Mouse (Mus musculus): ENCODE measurements around the gene Psen1. TPM values are rescaled to one million over a fixed set of nuclear protein-coding genes. Genes with fewer than 3 reads are reported as not detected.

Psen1 gene
- polyA plus RNA-seq, 1 experiment from 2014 or later = 68.0 TPM

DNA sequence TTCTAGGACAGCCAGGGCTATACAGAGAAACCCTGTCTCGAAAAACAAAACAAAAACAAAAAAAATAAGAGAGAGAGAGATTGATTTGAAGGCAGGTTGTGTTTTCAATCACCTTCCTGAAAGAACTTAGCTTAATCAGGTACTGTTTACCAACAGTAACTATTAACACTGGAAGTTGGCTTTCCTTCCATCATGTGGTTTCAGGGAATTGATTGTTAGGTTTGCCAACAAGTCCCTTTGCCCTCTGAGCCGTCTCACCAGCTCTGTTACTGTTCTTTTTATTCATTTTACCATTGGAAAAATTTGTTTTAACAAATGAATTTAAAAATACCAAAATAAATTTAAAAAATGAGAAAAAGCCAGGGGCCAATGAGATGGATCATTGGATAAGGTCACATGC, 22.0 kb downstream of the Psen1 start:
- H3K9ac ChIP-seq (ENCODE audit: low read length) = no peak overlapping the region
- H3K4me3 ChIP-seq (ENCODE audit: low read depth, low read length) = no peak overlapping the region
- H3K27me3 ChIP-seq (ENCODE audit: control insufficient read depth, insufficient read depth, low read length) = no peaks in the 10 kb centered on the region
- no peak overlapping the region for H3K4me2 ChIP-seq (ENCODE audit: low read depth, severe bottlenecking)
- DNase-seq (ENCODE audit: low spot score) (no peak), ATAC-seq (ENCODE audit: insufficient number of reproducible peaks, low FRiP score, low TSS enrichment, low read depth) (no peak)
- H3K9me3 ChIP-seq (ENCODE audit: control insufficient read depth, low read length) = no peaks in the 10 kb centered on the region
- 97% methylated on average over 2 of the region's 2 CpGs for WGBS
- H3K36me3 ChIP-seq (ENCODE audit: control insufficient read depth, insufficient read depth, low read length) = peaks cover 3% of the 10 kb centered on the region; the same call in 1 of the 2 replicates
- H3K27ac ChIP-seq (replicated peaks; ENCODE audit: low read depth, low read length) = no peak overlapping the region
- H3K4me1 ChIP-seq (ENCODE audit: control insufficient read depth, insufficient read depth, low read length) = no peaks in the 10 kb centered on the region

DNA sequence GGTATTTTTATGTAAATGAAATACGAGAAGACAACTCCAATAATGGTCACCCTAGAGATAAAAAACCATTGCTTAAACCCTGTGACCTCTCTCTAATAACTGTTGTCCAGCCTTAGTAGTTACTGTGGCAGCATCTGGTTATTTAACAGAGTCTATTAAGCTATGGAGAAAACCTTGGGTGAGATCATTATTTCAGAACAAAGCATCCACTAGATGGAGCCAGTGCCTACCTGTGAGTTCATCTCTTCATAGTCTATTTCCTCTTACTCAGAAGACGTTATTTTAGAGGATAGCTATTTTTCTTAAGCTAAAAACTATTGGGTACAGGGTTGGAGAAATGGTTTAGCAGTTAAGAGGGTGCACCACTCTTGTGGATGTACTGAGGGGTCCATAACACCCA, 25.8 kb downstream of the Psen1 start:
- ATAC-seq (ENCODE audit: insufficient number of reproducible peaks, low FRiP score, low TSS enrichment, low read depth) = no peak
- WGBS = 50% methylated on average over 2 of the region's 2 CpGs
- no peak for DNase-seq (ENCODE audit: low spot score)

DNA sequence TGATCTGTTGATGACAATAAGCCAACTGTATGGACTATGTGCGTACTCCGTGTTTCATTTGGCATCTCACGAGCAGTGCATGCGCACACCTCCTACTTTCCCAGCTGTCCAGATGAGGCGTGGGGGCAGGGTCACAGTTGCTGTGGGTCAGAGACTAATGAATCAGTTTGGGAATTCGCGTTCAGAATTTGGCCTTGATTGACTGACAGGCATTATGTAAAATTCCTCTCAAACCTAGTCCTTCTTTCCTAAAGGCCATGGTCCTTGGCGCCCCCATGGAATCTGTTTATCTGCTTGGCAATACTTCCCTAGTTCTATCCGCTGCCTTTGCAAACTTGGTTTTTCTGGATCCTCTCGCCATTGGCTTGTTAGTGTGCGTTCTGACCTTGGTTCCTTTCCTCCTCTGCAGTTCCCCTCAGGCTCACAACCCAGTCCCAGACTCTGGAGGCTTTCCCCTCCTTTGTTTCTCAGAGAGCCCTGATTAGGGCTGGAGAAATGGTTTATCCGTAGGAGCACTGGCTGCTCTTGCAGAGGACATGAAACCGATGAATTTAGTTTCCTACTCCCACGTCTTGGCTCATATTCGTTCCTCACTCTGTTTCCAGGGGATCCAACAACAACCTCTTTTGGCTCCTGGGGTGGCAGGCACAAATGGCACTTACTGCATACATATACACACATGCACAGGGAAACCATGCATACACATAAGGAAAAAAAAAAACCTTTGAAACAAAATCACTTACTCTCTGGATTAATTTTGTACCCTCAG, 28.6 kb downstream of the Psen1 start:
- 90% methylated on average over 15 of the region's 15 CpGs for WGBS
- Histone ChIP-seq H3K4me1 (ENCODE audit: control insufficient read depth, insufficient read depth, low read length) (0 out of 2 replicates have a peak, but pooled peaks cover 3% of the 10 kb centered on the region), H3K4me3 (ENCODE audit: low read depth, low read length) (no peak overlapping the region), H3K9me3 (ENCODE audit: control insufficient read depth, low read length) (no peaks in the 10 kb centered on the region), H3K27ac (replicated peaks; ENCODE audit: low read depth, low read length) (no peak overlapping the region), H3K36me3 (ENCODE audit: control insufficient read depth, insufficient read depth, low read length) (peaks cover 11% of the 10 kb centered on the region; the same call in 1 of the 2 replicates), H3K27me3 (ENCODE audit: control insufficient read depth, insufficient read depth, low read length) (no peaks in the 10 kb centered on the region), H3K9ac (ENCODE audit: low read length) (no peak overlapping the region), H3K4me2 (ENCODE audit: low read depth, severe bottlenecking) (no peak overlapping the region)
- ATAC-seq (ENCODE audit: insufficient number of reproducible peaks, low FRiP score, low TSS enrichment, low read depth) = no peak
- DNase-seq (ENCODE audit: low spot score) = no peak

More for the DNA sequence above, 25.8 kb downstream of the Psen1 start:
- no peak overlapping the region for H3K9ac ChIP-seq (ENCODE audit: low read length)
- no peak overlapping the region for H3K4me3 ChIP-seq (ENCODE audit: low read depth, low read length)
- no peaks in the 10 kb centered on the region for H3K9me3 ChIP-seq (ENCODE audit: control insufficient read depth, low read length)
- no peak overlapping the region for H3K4me2 ChIP-seq (ENCODE audit: low read depth, severe bottlenecking)
- H3K4me1 ChIP-seq (ENCODE audit: control insufficient read depth, insufficient read depth, low read length) = no peaks in the 10 kb centered on the region
- no peak overlapping the region for H3K27ac ChIP-seq (replicated peaks; ENCODE audit: low read depth, low read length)
- no peaks in the 10 kb centered on the region for H3K27me3 ChIP-seq (ENCODE audit: control insufficient read depth, insufficient read depth, low read length)
- peaks cover 11% of the 10 kb centered on the region; the same call in 1 of the 2 replicates for H3K36me3 ChIP-seq (ENCODE audit: control insufficient read depth, insufficient read depth, low read length)

DNA sequence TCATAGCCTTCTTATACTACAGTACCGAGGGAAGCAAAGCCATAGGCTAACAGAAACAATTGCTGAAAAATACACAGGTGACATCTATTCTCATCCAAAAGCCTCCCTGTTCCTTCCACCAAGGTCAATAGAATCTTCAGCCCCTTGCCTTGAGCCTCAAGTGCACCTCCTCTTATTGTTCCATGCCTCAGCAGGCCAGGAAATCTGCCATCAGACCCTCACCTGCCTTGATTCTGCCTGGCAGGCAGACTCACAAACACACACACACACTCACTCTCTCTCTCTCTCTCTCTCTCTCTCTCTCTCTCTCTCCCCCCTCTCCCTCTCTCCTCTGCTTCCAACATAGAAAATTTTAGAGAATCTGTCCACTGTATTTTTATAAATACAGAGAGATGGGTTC, 31.5 kb downstream of the Psen1 start:
- H3K4me3 ChIP-seq (ENCODE audit: low read depth, low read length) = no peak overlapping the region
- 96% methylated on average over 1 of the region's 1 CpGs for WGBS
- DNase-seq (ENCODE audit: low spot score) (no peak), ATAC-seq (ENCODE audit: insufficient number of reproducible peaks, low FRiP score, low TSS enrichment, low read depth) (no peak)
- H3K9me3 ChIP-seq (ENCODE audit: control insufficient read depth, low read length) = no peaks in the 10 kb centered on the region
- H3K27ac ChIP-seq (replicated peaks; ENCODE audit: low read depth, low read length) = no peak overlapping the region
- no peak overlapping the region for H3K4me2 ChIP-seq (ENCODE audit: low read depth, severe bottlenecking)
- no peaks in the 10 kb centered on the region for H3K27me3 ChIP-seq (ENCODE audit: control insufficient read depth, insufficient read depth, low read length)
- no peak overlapping the region for H3K9ac ChIP-seq (ENCODE audit: low read length)
- 0 out of 2 replicates have a peak, but pooled peaks cover 3% of the 10 kb centered on the region for H3K4me1 ChIP-seq (ENCODE audit: control insufficient read depth, insufficient read depth, low read length)
- peaks cover 11% of the 10 kb centered on the region; the same call in 1 of the 2 replicates for H3K36me3 ChIP-seq (ENCODE audit: control insufficient read depth, insufficient read depth, low read length)

DNA sequence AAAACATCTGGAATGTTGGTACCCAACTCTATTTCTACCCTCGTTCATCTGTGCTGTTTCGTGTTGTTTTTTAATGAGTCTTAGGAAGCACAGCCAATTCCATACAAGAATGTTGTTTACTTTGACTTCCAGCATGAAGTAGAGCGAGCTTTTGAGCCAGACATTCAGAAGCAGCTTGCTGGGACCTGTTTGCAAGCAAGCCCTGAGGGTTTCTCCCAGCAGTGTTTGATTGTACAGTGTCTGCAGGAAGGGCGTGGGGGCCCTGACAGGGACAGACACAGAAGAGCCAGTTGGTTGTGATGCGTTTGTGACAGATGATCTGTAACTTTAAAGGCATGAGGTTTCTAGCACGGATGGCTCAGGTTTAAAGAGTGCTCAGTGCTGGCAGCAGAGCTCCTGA, 33.3 kb downstream of the Psen1 start:
- H3K9ac ChIP-seq (ENCODE audit: low read length) = no peak overlapping the region
- H3K27ac ChIP-seq (replicated peaks; ENCODE audit: low read depth, low read length) = no peak overlapping the region
- WGBS = 73% methylated on average over 6 of the region's 6 CpGs
- no peak for DNase-seq (ENCODE audit: low spot score)
- 0 out of 2 replicates have a peak, but pooled peaks cover 3% of the 10 kb centered on the region for H3K4me1 ChIP-seq (ENCODE audit: control insufficient read depth, insufficient read depth, low read length)
- H3K36me3 ChIP-seq (ENCODE audit: control insufficient read depth, insufficient read depth, low read length) = peaks cover 15% of the 10 kb centered on the region
- ATAC-seq (ENCODE audit: insufficient number of reproducible peaks, low FRiP score, low TSS enrichment, low read depth) = no peak
- H3K27me3 ChIP-seq (ENCODE audit: control insufficient read depth, insufficient read depth, low read length) = no peaks in the 10 kb centered on the region
- no peak overlapping the region for H3K4me2 ChIP-seq (ENCODE audit: low read depth, severe bottlenecking)
- no peak overlapping the region for H3K4me3 ChIP-seq (ENCODE audit: low read depth, low read length)
- H3K9me3 ChIP-seq (ENCODE audit: control insufficient read depth, low read length) = no peaks in the 10 kb centered on the region

DNA sequence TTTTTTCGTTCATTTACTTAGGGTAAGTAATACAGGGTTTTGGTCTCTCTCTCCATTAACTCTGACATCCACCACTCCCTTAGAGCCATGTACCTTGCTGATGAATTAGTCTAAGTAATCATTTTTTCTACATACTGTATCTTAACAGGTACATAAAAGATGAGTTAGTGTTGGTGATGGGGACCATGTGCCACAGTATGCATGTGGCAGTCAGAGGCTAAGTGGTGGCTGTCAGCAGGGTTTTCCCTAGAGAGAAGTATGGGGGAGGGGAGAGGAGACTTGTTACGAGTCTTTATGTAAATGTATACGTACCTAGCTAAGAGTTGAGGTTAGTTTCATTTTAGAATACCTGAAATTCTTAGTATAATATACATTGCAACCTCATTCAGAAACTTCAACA, 35.1 kb downstream of the Psen1 start:
- no peaks in the 10 kb centered on the region for H3K27me3 ChIP-seq (ENCODE audit: control insufficient read depth, insufficient read depth, low read length)
- no peak overlapping the region for H3K9ac ChIP-seq (ENCODE audit: low read length)
- no peak overlapping the region for H3K27ac ChIP-seq (replicated peaks; ENCODE audit: low read depth, low read length)
- no peak overlapping the region for H3K4me2 ChIP-seq (ENCODE audit: low read depth, severe bottlenecking)
- no peak overlapping the region for H3K4me3 ChIP-seq (ENCODE audit: low read depth, low read length)
- no peak for ATAC-seq (ENCODE audit: insufficient number of reproducible peaks, low FRiP score, low TSS enrichment, low read depth)
- 0 out of 2 replicates have a peak, but pooled peaks cover 3% of the 10 kb centered on the region for H3K4me1 ChIP-seq (ENCODE audit: control insufficient read depth, insufficient read depth, low read length)
- H3K9me3 ChIP-seq (ENCODE audit: control insufficient read depth, low read length) = no peaks in the 10 kb centered on the region
- peaks cover 8% of the 10 kb centered on the region for H3K36me3 ChIP-seq (ENCODE audit: control insufficient read depth, insufficient read depth, low read length)
- no peak for DNase-seq (ENCODE audit: low spot score)
- 91% methylated on average over 3 of the region's 3 CpGs for WGBS

DNA sequence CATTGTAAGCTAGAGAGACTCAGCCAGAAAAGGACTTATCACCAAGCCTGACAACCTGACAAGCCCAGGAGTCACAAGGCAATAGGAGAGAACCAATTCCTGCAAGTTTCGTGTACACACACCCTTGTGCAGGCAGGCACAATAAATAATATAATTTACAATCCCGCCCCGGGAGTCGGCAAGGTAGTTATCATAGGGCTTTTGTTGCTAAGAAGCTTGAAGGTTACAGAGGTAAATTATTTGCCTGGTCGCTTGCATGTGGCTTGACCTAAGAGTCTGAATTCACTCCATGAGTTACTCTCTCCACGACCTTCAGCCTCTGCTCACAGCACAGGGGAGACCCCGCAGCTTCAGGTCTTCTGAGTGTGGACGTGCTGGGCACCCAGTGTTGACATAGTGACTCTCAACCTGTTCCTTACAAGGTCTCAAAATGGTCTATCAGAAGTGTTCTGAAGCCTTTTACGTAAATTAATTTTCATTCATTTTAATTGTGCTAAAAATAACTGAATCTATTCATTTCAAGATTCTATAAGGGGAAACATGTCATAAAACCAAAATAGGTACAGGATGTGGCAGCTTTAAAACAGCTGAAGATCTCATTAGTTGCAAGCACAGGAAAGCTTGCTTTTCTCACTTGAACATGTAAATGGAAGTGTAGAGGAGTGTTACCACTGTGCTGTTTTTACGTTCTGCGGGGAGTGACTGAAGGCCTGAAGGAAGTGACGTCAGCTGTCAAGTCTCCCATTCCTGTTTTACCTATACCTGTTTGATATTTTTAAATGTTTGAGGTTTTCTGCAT, 38.8 kb downstream of the Psen1 start:
- ATAC-seq (ENCODE audit: insufficient number of reproducible peaks, low FRiP score, low TSS enrichment, low read depth) (no peak), DNase-seq (ENCODE audit: low spot score) (no peak)
- H3K4me1 ChIP-seq (ENCODE audit: control insufficient read depth, insufficient read depth, low read length) = no peaks in the 10 kb centered on the region
- H3K4me2 ChIP-seq (ENCODE audit: low read depth, severe bottlenecking) = no peak overlapping the region
- no peaks in the 10 kb centered on the region for H3K27me3 ChIP-seq (ENCODE audit: control insufficient read depth, insufficient read depth, low read length)
- no peak overlapping the region for H3K27ac ChIP-seq (replicated peaks; ENCODE audit: low read depth, low read length)
- H3K4me3 ChIP-seq (ENCODE audit: low read depth, low read length) = no peak overlapping the region
- WGBS = 77% methylated on average over 12 of the region's 12 CpGs
- H3K36me3 ChIP-seq (ENCODE audit: control insufficient read depth, insufficient read depth, low read length) = peaks cover 18% of the 10 kb centered on the region
- no peak overlapping the region for H3K9ac ChIP-seq (ENCODE audit: low read length)
- no peaks in the 10 kb centered on the region for H3K9me3 ChIP-seq (ENCODE audit: control insufficient read depth, low read length)

DNA sequence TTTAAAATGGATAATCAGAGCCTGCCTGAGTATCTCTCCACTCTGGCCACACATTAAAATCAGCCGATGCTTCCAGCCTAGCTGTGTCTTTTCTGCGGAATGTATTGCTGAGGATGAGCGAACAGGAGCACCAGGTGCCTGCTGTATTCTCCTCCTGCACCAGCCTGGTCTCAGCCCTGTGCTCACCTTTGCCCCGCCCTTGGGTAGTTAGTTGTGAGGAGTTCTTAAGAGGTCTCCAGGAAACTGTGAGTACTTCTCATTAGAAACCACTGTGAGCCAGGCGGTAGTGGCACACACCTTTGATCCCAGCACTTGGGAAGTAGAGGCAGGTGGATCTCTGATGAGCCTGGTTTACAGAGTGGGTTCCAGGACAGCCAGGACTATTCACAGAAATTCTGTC, 44.3 kb downstream of the Psen1 start:
- Histone ChIP-seq H3K9ac (ENCODE audit: low read length) (no peak overlapping the region), H3K27ac (replicated peaks; ENCODE audit: low read depth, low read length) (no peak overlapping the region), H3K4me2 (ENCODE audit: low read depth, severe bottlenecking) (no peak overlapping the region), H3K4me3 (ENCODE audit: low read depth, low read length) (no peak overlapping the region), H3K36me3 (ENCODE audit: control insufficient read depth, insufficient read depth, low read length) (peaks cover 17% of the 10 kb centered on the region; the same call in 1 of the 2 replicates), H3K4me1 (ENCODE audit: control insufficient read depth, insufficient read depth, low read length) (no peaks in the 10 kb centered on the region), H3K27me3 (ENCODE audit: control insufficient read depth, insufficient read depth, low read length) (no peaks in the 10 kb centered on the region), H3K9me3 (ENCODE audit: control insufficient read depth, low read length) (no peaks in the 10 kb centered on the region)
- 95% methylated on average over 5 of the region's 5 CpGs for WGBS
- no peak for ATAC-seq (ENCODE audit: insufficient number of reproducible peaks, low FRiP score, low TSS enrichment, low read depth)
- DNase-seq (ENCODE audit: low spot score) = no peak
